Mouse (Mus musculus) liver, embryonic 14.5 days (tissue): ENCODE results near the gene Aldh1a1. TPM values are rescaled to one million over a fixed set of nuclear protein-coding genes. Genes with fewer than 3 reads are reported as not detected.

Experiments
- ATAC-seq: fragments of 200-750 bp; cut with Nextera tagmentation; 2 replicates; pipeline ENCODE4 v1.8.0; 2017; ENCODE audit warnings: moderate number of reproducible peaks, mild to moderate bottlenecking, moderate library complexity; ENCODE audit not compliant: insufficient read depth
- DNase-seq, 3 experiments: peaks; one replicate each; pipeline ENCODE4 v3.0.0-alpha.2; 2012 to 2013; ENCODE audit warnings: low read depth in 3 of 3, low spot score in 3 of 3
- H3K27ac ChIP-seq: fragments of 300-500 bp; sonication (generic); 2 replicates; pipeline ENCODE4 v1.5.1; 2014; ENCODE audit warnings: moderate library complexity, mild to moderate bottlenecking, control low read depth, inconsistent platforms
- H3K27me3 ChIP-seq: fragments of 300-500 bp; sonication (generic); 2 replicates; pipeline ENCODE4 v1.6.1; 2014; ENCODE audit warnings: mild to moderate bottlenecking, low read length, moderate library complexity; ENCODE audit not compliant: control insufficient read depth, insufficient read depth
- H3K36me3 ChIP-seq: fragments of 300-500 bp; sonication (generic); replicated peaks from 2 replicates; pipeline ENCODE4 v1.6.1; 2014; ENCODE audit warnings: low read depth; ENCODE audit not compliant: control insufficient read depth, insufficient read depth
- H3K4me1 ChIP-seq, 2 experiments: fragments of 200-500 bp in 1 of 2; fragments of 300-500 bp in 1 of 2; sonication (generic) in 1 of 2; replicated peaks; 2 replicates each; pipeline ENCODE4 v1.6.1; 2012 to 2014; ENCODE audit warnings: antibody characterized with exemption in 1 of 2, inconsistent platforms in 1 of 2, low read length in 1 of 2; ENCODE audit not compliant: control insufficient read depth in 2 of 2, insufficient read depth in 2 of 2
- H3K4me2 ChIP-seq: fragments of 300-500 bp; sonication (generic); 2 replicates; pipeline ENCODE4 v1.6.1; 2014; ENCODE audit warnings: low read depth, mild to moderate bottlenecking, control low read depth, moderate library complexity
- H3K4me3 ChIP-seq, 2 experiments: fragments of 200-500 bp in 1 of 2; fragments of 300-500 bp in 1 of 2; sonication (generic) in 1 of 2; 2 replicates each; pipeline ENCODE4 v1.5.1; 2012 to 2014; ENCODE audit warnings: low read depth in 2 of 2, low read length in 2 of 2, mild to moderate bottlenecking in 2 of 2, control low read depth in 1 of 2, inconsistent platforms in 1 of 2, moderate library complexity in 1 of 2; ENCODE audit not compliant: insufficient read depth in 1 of 2
- H3K9ac ChIP-seq: fragments of 300-500 bp; sonication (generic); replicated peaks from 2 replicates; pipeline ENCODE4 v1.6.1; 2014; ENCODE audit warnings: mild to moderate bottlenecking, control low read depth, moderate library complexity
- H3K9me3 ChIP-seq: fragments of 300-500 bp; sonication (generic); 2 replicates; pipeline ENCODE4 v1.6.1; 2016; ENCODE audit warnings: low read length, mixed read lengths; ENCODE audit not compliant: control insufficient read depth
- EP300 ChIP-seq: IDR thresholded peaks from 2 replicates; pipeline ENCODE4 v1.6.1; 2016; ENCODE audit warnings: antibody characterized with exemption, low read depth
- whole genome bisulfite sequencing: fragments of 180-500 bp; shearing (Covaris S2); extraction: QIAGEN DNeasy Blood & Tissue Kit; methylation state at CpG from one replicate; pipeline ENCODE4 v1.1.7; 2014; ENCODE audit not compliant: insufficient replicate concordance; 5-methylcytosine and 5-hydroxymethylcytosine counted together
- polyA plus RNA-seq, 2 experiments: library from polyadenylated mRNA; depleted of rRNA in 1 of 2; stranded (reverse) in 1 of 2; unstranded in 1 of 2; fragments of >200 nt; fragmentation: Nextera tagmentation in 1 of 2; extraction: Ambion mirVana in 1 of 2; gene quantifications; 2 replicates each; pipeline versions ENCODE4 v1.2.1 to v1.2.3; 2012 to 2014

Gene Aldh1a1
- polyA plus RNA-seq, 2 experiments, result 0.61 to 0.94 TPM

DNA sequence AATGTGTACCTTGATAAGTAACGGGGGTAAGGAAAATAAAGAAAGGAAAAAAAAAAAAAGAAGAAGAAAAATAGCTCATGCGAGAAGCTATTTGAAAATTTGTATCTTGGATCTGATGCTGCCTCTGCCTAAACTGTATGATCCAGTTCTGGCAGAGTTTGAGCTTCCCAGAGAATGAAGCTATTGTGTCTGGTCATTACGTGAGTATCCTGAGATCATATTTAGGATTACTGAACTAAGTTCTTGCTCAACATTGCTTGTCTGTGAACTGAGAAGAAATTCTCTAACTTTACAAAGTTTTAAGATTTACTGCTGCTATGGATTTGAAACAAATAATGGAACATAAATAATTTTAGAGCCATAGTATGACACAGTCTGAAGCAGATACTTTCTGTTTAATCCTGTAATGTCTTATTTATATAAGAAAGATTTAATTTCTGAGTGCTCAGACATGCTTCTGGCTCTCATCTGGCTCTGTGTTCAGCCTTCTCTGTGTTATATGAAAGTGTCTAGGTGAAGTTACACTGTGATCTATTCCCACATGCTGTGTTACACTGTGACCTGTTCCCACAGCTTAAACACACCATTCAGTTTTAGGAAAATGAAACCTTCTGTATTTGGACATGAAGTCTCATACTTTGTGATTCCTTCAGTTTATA lies 185.3 kb downstream of the Aldh1a1 start:
- Histone ChIP-seq H3K4me3 (no peak overlapping the region), H3K4me1 (no peaks in the 10 kb centered on the region), H3K36me3 (no peaks in the 10 kb centered on the region), H3K9ac (no peak overlapping the region), H3K27ac (no peak overlapping the region), H3K4me2 (no peak overlapping the region), H3K9me3 (no peaks in the 10 kb centered on the region), H3K27me3 (no peaks in the 10 kb centered on the region)
- no peak for ATAC-seq
- 66% methylated on average over 3 of the region's 3 CpGs for WGBS
- DNase-seq, result no peak
- TF ChIP-seq EP300, result no peak

Other genes starting within 250 kb of the Aldh1a1 start
- gene Anxa1, start 101.8 kb upstream of the Aldh1a1 start, polyA plus RNA-seq (2012; rRNA removed), result 6.1 and 9.1 TPM in 2 replicates
- gene Anxa1, start 101.8 kb upstream of the Aldh1a1 start, polyA plus RNA-seq (2014; fragmentation: Nextera tagmentation; extraction: Ambion mirVana), result 34.8 and 43.8 TPM in 2 replicates
- 0.71 and 1.1 TPM in 2 replicates for gene Aldh1a7, start 234.8 kb downstream of the Aldh1a1 start, polyA plus RNA-seq (2012; rRNA removed)
- gene Aldh1a7, start 234.8 kb downstream of the Aldh1a1 start, polyA plus RNA-seq (2014; fragmentation: Nextera tagmentation; extraction: Ambion mirVana), result 0.79 and 1.0 TPM in 2 replicates